Mouse (Mus musculus) heart, embryonic 11.5 days (tissue): ENCODE results near the gene Vcam1. TPM values are rescaled to one million over a fixed set of nuclear protein-coding genes. Genes with fewer than 3 reads are reported as not detected.

Experiments used
- ATAC-seq: fragments of 200-750 bp; cut with Nextera tagmentation; replicated peaks from 2 replicates; pipeline ENCODE4 v1.8.0; 2017; ENCODE audit warnings: moderate library complexity; ENCODE audit not compliant: insufficient number of reproducible peaks, low FRiP score, low TSS enrichment
- H3K27ac ChIP-seq: fragments of 300-500 bp; sonication (generic); 2 replicates; pipeline ENCODE4 v1.5.1; 2014; ENCODE audit warnings: mild to moderate bottlenecking, low read depth, low read length
- H3K27me3 ChIP-seq: fragments of 300-500 bp; sonication (generic); 2 replicates; pipeline ENCODE4 v1.6.1; 2014; ENCODE audit warnings: mild to moderate bottlenecking, low read length, mixed read lengths; ENCODE audit not compliant: control insufficient read depth, insufficient read depth
- H3K36me3 ChIP-seq: fragments of 300-500 bp; sonication (generic); 2 replicates; pipeline ENCODE4 v1.6.1; 2014; ENCODE audit warnings: mild to moderate bottlenecking, low read length, moderate library complexity, mixed read lengths; ENCODE audit not compliant: control insufficient read depth, insufficient read depth
- H3K4me1 ChIP-seq: fragments of 300-500 bp; sonication (generic); 2 replicates; pipeline ENCODE4 v1.6.1; 2014; ENCODE audit warnings: low read length; ENCODE audit not compliant: control insufficient read depth, insufficient read depth
- H3K4me2 ChIP-seq: fragments of 300-500 bp; sonication (generic); 2 replicates; pipeline ENCODE4 v1.6.1; 2014; ENCODE audit warnings: mild to moderate bottlenecking, moderate library complexity
- H3K4me3 ChIP-seq: fragments of 300-500 bp; sonication (generic); 2 replicates; pipeline ENCODE4 v1.5.1; 2014; ENCODE audit warnings: low read depth, low read length
- H3K9ac ChIP-seq: fragments of 300-500 bp; sonication (generic); 2 replicates; pipeline ENCODE4 v1.6.1; 2014; ENCODE audit warnings: mild to moderate bottlenecking, low read depth, low read length, moderate library complexity
- H3K9me3 ChIP-seq: fragments of 300-500 bp; sonication (generic); replicated peaks from 2 replicates; pipeline ENCODE4 v1.6.1; 2016; ENCODE audit warnings: low read length; ENCODE audit not compliant: control insufficient read depth
- WGBS: fragments of 180-500 bp; shearing (Covaris S2); extraction: QIAGEN DNeasy Blood & Tissue Kit; methylation state at CpG from one replicate; pipeline ENCODE4 v1.1.7; 2014; ENCODE audit not compliant: insufficient replicate concordance; 5-methylcytosine and 5-hydroxymethylcytosine counted together
- polyA plus RNA-seq: library from polyadenylated mRNA; unstranded; fragments of >200 nt; fragmentation: Nextera tagmentation; extraction: Ambion mirVana; gene quantifications from 2 replicates; pipeline ENCODE4 v1.2.1, GENCODE M21; 2014

The Vcam1 gene
- polyA plus RNA-seq, 1 experiment from 2014 or later, result 60.9 TPM

- no peak for ATAC-seq
- peaks cover under 1% of the 10 kb centered on the region; the same call in 1 of the 2 replicates for H3K4me1 ChIP-seq
- no peak overlapping the region for H3K4me3 ChIP-seq
- no peak overlapping the region for H3K4me2 ChIP-seq
- H3K9ac ChIP-seq, result no peak overlapping the region
- 76% methylated on average over 4 of the region's 4 CpGs for WGBS
- no peaks in the 10 kb centered on the region for H3K27me3 ChIP-seq
- peaks cover 8% of the 10 kb centered on the region for H3K9me3 ChIP-seq
- H3K27ac ChIP-seq, result no peak overlapping the region
- H3K36me3 ChIP-seq, result no peaks in the 10 kb centered on the region
Measured at GRCm38 (mm10) chr3:116085962-116086361, 43.5 kb downstream of the Vcam1 start.

- Histone ChIP-seq H3K27me3 (no peaks in the 10 kb centered on the region), H3K9me3 (no peaks in the 10 kb centered on the region), H3K4me3 (no peak overlapping the region), H3K27ac (no peak overlapping the region), H3K4me1 (peaks cover 12% of the 10 kb centered on the region), H3K9ac (no peak overlapping the region), H3K36me3 (no peaks in the 10 kb centered on the region), H3K4me2 (peak overlapping the region; percentile 40; the same call in 1 of the 2 replicates)
- 50% methylated on average over 7 of the region's 7 CpGs for WGBS
- no peak for ATAC-seq
Measured at GRCm38 (mm10) chr3:116080939-116081676, 48.4 kb downstream of the Vcam1 start.

- Histone ChIP-seq H3K27me3 (no peaks in the 10 kb centered on the region), H3K4me3 (no peak overlapping the region), H3K27ac (0 out of 2 replicates have a peak overlapping the region, but pooled peaks have one; percentile 35), H3K4me1 (peaks cover 12% of the 10 kb centered on the region), H3K9ac (no peak overlapping the region), H3K4me2 (peak overlapping the region; percentile 47), H3K36me3 (no peaks in the 10 kb centered on the region), H3K9me3 (no peaks in the 10 kb centered on the region)
- ATAC-seq, result no peak
- WGBS, result 30% methylated on average over 8 of the region's 8 CpGs
Measured at GRCm38 (mm10) chr3:116080166-116080788, 49.2 kb downstream of the Vcam1 start.

GRCm38 (mm10) chr3:116078490-116078889 is 51.0 kb downstream of the Vcam1 start:
- H3K27ac ChIP-seq, result no peak overlapping the region
- no peaks in the 10 kb centered on the region for H3K9me3 ChIP-seq
- 65% methylated on average over 4 of the region's 4 CpGs for WGBS
- H3K27me3 ChIP-seq, result no peaks in the 10 kb centered on the region
- ATAC-seq, result no peak
- H3K4me3 ChIP-seq, result no peak overlapping the region
- no peak overlapping the region for H3K4me2 ChIP-seq
- no peak overlapping the region for H3K9ac ChIP-seq
- peaks cover 14% of the 10 kb centered on the region for H3K4me1 ChIP-seq
- H3K36me3 ChIP-seq, result no peaks in the 10 kb centered on the region

- H3K4me3 ChIP-seq, result no peak overlapping the region
- no peak overlapping the region for H3K9ac ChIP-seq
- 83% methylated on average over 2 of the region's 2 CpGs for WGBS
Measured at GRCm38 (mm10) chr3:116076739-116077138, 52.7 kb downstream of the Vcam1 start.

GRCm38 (mm10) chr3:116072584-116072983 is 56.9 kb downstream of the Vcam1 start:
- H3K27me3 ChIP-seq, result no peaks in the 10 kb centered on the region
- WGBS, result 29% methylated on average over 2 of the region's 2 CpGs
- no peak overlapping the region for H3K4me2 ChIP-seq
- no peaks in the 10 kb centered on the region for H3K36me3 ChIP-seq
- H3K27ac ChIP-seq, result peak overlapping the region; percentile 69
- no peak overlapping the region for H3K9ac ChIP-seq
- no peak overlapping the region for H3K4me3 ChIP-seq
- peaks cover 7% of the 10 kb centered on the region; the same call in 1 of the 2 replicates for H3K4me1 ChIP-seq
- H3K9me3 ChIP-seq, result no peaks in the 10 kb centered on the region
- ATAC-seq, result no peak

More at GRCm38 (mm10) chr3:116076739-116077138, 52.7 kb downstream of the Vcam1 start:
- Histone ChIP-seq H3K9me3 (no peaks in the 10 kb centered on the region), H3K4me2 (no peak overlapping the region), H3K27ac (no peak overlapping the region), H3K36me3 (no peaks in the 10 kb centered on the region), H3K4me1 (peaks cover 14% of the 10 kb centered on the region), H3K27me3 (no peaks in the 10 kb centered on the region)
- ATAC-seq, result no peak

GRCm38 (mm10) chr3:116062141-116062540 is 67.3 kb downstream of the Vcam1 start:
- Histone ChIP-seq H3K4me2 (no peak overlapping the region), H3K36me3 (no peaks in the 10 kb centered on the region), H3K4me3 (no peak overlapping the region), H3K4me1 (no peaks in the 10 kb centered on the region), H3K9me3 (no peaks in the 10 kb centered on the region), H3K27me3 (no peaks in the 10 kb centered on the region), H3K9ac (no peak overlapping the region), H3K27ac (no peak overlapping the region)
- no peak for ATAC-seq
- 83% methylated on average over 2 of the region's 2 CpGs for WGBS

GRCm38 (mm10) chr3:116060320-116060719 is 69.2 kb downstream of the Vcam1 start:
- Histone ChIP-seq H3K9ac (no peak overlapping the region), H3K27ac (no peak overlapping the region), H3K9me3 (no peaks in the 10 kb centered on the region), H3K27me3 (no peaks in the 10 kb centered on the region), H3K36me3 (no peaks in the 10 kb centered on the region), H3K4me3 (no peak overlapping the region), H3K4me1 (no peaks in the 10 kb centered on the region), H3K4me2 (no peak overlapping the region)
- no peak for ATAC-seq
- 81% methylated on average over 5 of the region's 5 CpGs for WGBS
